Mouse (Mus musculus) CD4-positive, CD25-positive, alpha-beta regulatory T cell, adult 9 weeks (primary cell): ENCODE results near the gene Atg16l1. TPM values are rescaled to one million over a fixed set of nuclear protein-coding genes. Genes with fewer than 3 reads are reported as not detected.

Experiments
- polyA plus RNA-seq: library from polyadenylated mRNA; unstranded; fragments of 100-300 nt; shearing (Covaris generic); gene quantifications from one replicate; pipeline ENCODE4 v1.2.1, GENCODE M21; 2017

Atg16l1 gene
- polyA plus RNA-seq: 21.4 TPM

DNA sequence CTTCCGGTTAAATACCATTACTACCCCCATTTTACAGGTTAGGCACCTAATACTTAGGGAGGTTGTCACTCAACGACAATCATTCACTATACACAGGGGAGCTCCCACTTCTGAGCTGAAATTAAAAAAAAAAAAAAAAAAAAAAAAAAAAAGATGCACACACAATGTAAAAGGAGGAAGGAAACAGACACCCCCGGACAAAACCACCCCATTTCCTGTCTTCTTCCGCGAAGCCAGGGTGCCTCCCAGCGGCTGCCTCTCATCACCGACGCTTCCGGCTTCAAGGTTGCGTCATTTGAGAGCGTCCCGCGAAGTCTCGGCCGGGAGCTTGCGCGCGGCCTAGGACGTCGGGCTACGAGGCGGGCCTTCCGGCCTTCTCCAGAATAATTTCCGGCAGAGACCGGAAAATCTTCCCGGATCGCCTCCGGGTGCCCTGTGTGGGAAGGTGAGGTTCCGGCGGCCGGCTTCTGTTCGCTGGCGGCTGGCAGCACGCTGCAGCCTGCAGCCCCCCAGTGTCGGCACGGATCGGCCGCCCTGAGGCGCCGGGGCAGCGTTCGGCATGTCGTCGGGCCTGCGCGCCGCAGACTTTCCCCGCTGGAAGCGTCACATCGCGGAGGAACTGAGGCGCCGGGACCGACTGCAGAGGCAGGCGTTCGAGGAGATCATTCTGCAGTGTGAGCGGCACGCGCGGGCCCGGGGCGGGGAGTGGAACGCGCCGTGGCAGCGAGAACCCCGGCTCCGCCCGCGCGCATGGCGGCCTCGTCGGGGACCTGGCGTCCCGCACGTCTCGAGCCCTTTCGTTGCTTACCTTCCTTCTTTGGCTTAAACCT lies at the start of gene Atg16l1:
Atg16l1 (plus strand) TSS at position 230 of the 830 bp plus-strand sequence.

DNA sequence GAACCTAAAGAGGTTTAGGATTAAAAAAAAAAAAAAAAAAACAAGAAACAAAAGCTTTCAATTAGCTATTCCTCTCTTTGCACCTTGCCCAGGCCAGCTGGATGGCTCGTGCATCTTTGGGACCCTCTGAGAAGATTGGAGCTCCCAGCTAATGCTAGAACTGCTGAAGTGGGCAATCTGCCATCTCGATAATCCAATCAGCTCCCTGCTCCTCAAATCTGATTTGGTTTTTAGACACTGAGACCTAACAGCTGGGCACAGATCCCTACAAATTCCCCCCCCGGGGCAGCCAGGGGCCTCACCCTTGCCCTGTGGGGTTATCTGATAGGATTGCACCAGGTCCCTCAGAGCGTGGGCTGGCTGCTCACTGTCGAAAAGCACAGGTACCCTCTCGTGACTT lies 47.9 kb downstream of the Atg16l1 start, which contains the start of gene Sag:
Sag (plus strand) TSS at position 105 of the 400 bp plus-strand sequence.

Other genes with a start within 250 kb of the Atg16l1 start
- gene Neu2, start 246.0 kb upstream of the Atg16l1 start, polyA plus RNA-seq: not detected
- not detected for gene Ngef, start 182.0 kb upstream of the Atg16l1 start, polyA plus RNA-seq
- gene Inpp5d, start 135.6 kb upstream of the Atg16l1 start, polyA plus RNA-seq: 238 TPM
- gene Sag, start 47.8 kb downstream of the Atg16l1 start, polyA plus RNA-seq: 4.8 TPM
- gene Dgkd, start 97.4 kb downstream of the Atg16l1 start, polyA plus RNA-seq: 58.9 TPM